ENCODE assay signal across 31 mouse cellular contexts in the genomic region with DNA sequence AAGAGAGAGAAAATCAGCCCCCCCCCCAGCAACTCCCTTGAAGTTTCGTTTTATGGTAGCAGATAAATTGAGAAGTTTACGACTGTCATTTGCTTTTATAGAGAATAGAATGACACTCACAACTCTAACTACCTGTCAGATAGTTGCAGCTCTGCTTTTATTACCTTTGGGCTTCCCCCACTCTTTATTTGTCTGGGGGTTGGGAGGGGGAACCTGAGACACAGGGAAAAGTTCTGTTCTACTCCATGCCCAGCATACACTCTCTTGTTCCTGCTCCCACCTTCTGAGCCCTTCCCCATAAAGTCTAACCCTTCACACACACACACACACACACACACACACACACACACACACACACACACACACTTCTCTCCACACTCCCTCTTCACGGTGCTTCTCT. TPM values are rescaled to one million over a fixed set of nuclear protein-coding genes. Genes with fewer than 3 reads are reported as not detected.
DNase-seq lines count a peak whose midpoint lies in the region; ATAC-seq and TF ChIP-seq lines count a peak whose summit lies in the region.
"Had no signal": no experiment of that assay in that cellular context is flagged by ENCODE, and none has a peak within 500 bp of the region (broad histone marks: within the 10 kb centered on the region; RNA-seq: fewer than 3 reads in every experiment).

No protein-coding gene starts in this region.

- no peak for TF ChIP-seq CTCF in kidney, postnatal 0 days (IDR thresholded peaks at IDR 0.05; ENCODE audit: low read depth)
- no peak for TF ChIP-seq CTCF in kidney, adult 2 months (conservative IDR thresholded peaks at IDR 0.05; ENCODE audit: insufficient read depth, insufficient read length, low read depth, low read length)

- TF ChIP-seq POLR2A in kidney, adult 2 months (IDR thresholded peaks at IDR 0.05; ENCODE audit: low read depth, low read length) = no peak

- no peaks in the 10 kb centered on the region for H3K36me3 ChIP-seq in kidney, postnatal 0 days (ENCODE audit: insufficient read depth, low read length)
- H3K36me3 ChIP-seq in kidney, adult 2 months (ENCODE audit: control insufficient read depth, insufficient read depth, low read length) = no peaks in the 10 kb centered on the region
- no peaks in the 10 kb centered on the region for H3K36me3 ChIP-seq in intestine, embryonic 14.5 days (ENCODE audit: control insufficient read depth, insufficient read depth, low read length)
- H3K36me3 ChIP-seq in neural tube, embryonic 13.5 days = no peaks in the 10 kb centered on the region
- H3K36me3 ChIP-seq in heart, embryonic 12.5 days = no peaks in the 10 kb centered on the region
- H3K36me3 ChIP-seq: heart, embryonic 10.5 days; hindbrain, embryonic 12.5 days had no signal

- ATAC-seq in kidney, postnatal 0 days (replicated peaks; ENCODE audit: low FRiP score, low read depth) = no peak
- ATAC-seq in intestine, embryonic 14.5 days (replicated peaks; ENCODE audit: low FRiP score, low TSS enrichment, low read depth) = no peak
- no peak for ATAC-seq in neural tube, embryonic 13.5 days (ENCODE audit: low read depth)
- no peak for ATAC-seq in heart, embryonic 12.5 days (ENCODE audit: insufficient number of reproducible peaks, low FRiP score)
- ATAC-seq: activated CD4-positive, CD25-positive, alpha-beta regulatory T cell, adult 4 months; CD4-positive, CD25-positive, alpha-beta regulatory T cell, adult 4 months; forebrain, embryonic 14.5 days; hindbrain, postnatal 0 days had no signal

- H3K27me3 ChIP-seq in kidney, postnatal 0 days (ENCODE audit: insufficient read depth, low read length) = 0 out of 2 replicates have a peak, but pooled peaks cover 3% of the 10 kb centered on the region
- H3K27me3 ChIP-seq in kidney, adult 2 months (replicated peaks; ENCODE audit: control insufficient read depth, insufficient read depth, low read length) = no peaks in the 10 kb centered on the region
- peaks cover 95% of the 10 kb centered on the region for H3K27me3 ChIP-seq in intestine, embryonic 14.5 days (replicated peaks; ENCODE audit: control insufficient read depth, insufficient read depth, low read length)
- no peaks in the 10 kb centered on the region for H3K27me3 ChIP-seq in neural tube, embryonic 13.5 days
- H3K27me3 ChIP-seq in heart, embryonic 12.5 days (replicated peaks) = peaks cover 92% of the 10 kb centered on the region

- peaks cover 10% of the 10 kb centered on the region; the same call in 1 of the 2 replicates for H3K4me1 ChIP-seq in kidney, postnatal 0 days (replicated peaks; ENCODE audit: insufficient read depth, low read length)
- H3K4me1 ChIP-seq in kidney, adult 2 months (ENCODE audit: control insufficient read depth, insufficient read depth, low read length) = no peaks in the 10 kb centered on the region
- no peaks in the 10 kb centered on the region; the same call in 1 of the 2 replicates for H3K4me1 ChIP-seq in intestine, embryonic 14.5 days (replicated peaks; ENCODE audit: control insufficient read depth, insufficient read depth, low read length)
- H3K4me1 ChIP-seq in neural tube, embryonic 13.5 days (replicated peaks) = peaks cover 88% of the 10 kb centered on the region
- peaks cover 7% of the 10 kb centered on the region; the same call in 1 of the 2 replicates for H3K4me1 ChIP-seq in heart, embryonic 12.5 days (replicated peaks)

- DNase-seq in kidney, postnatal 0 days (ENCODE audit: low spot score) = peak; percentile 84
- DNase-seq in kidney, adult 2 months = no peak
- DNase-seq in intestine, embryonic 14.5 days (ENCODE audit: low spot score) = no peak
- DNase-seq in layer of hippocampus, adult 9-10 months (ENCODE audit: low spot score) = no peak
- DNase-seq in Muller cell, postnatal 12 days (ENCODE audit: inconsistent ontology term) = no peak
- DNase-seq: cerebellum, adult 11 months; cerebellum, adult 9-10 months; cerebellum, postnatal 36 days; gastrocnemius, postnatal 25 days; heart, postnatal 36 days; kidney, postnatal 10 days; layer of hippocampus, adult 9-11 months; liver; lung, adult 2 months; lung, postnatal 10 days; midbrain, embryonic 14.5 days; right cerebral cortex, postnatal 25 days; thymus, adult 2 months; thymus, postnatal 36 days had no signal

- 0 out of 2 replicates have a peak overlapping the region, but pooled peaks have one; percentile 67 for H3K27ac ChIP-seq in kidney, postnatal 0 days
- no peak overlapping the region; the same call in 1 of the 2 replicates for H3K27ac ChIP-seq in kidney, adult 2 months (ENCODE audit: insufficient read depth, low read depth, low read length)
- no peak overlapping the region for H3K27ac ChIP-seq in intestine, embryonic 14.5 days (ENCODE audit: low read depth)
- peak overlapping the region; percentile 99 for H3K27ac ChIP-seq in neural tube, embryonic 13.5 days (replicated peaks)
- no peak overlapping the region for H3K27ac ChIP-seq in heart, embryonic 12.5 days (ENCODE audit: poor library complexity, severe bottlenecking)
- H3K27ac ChIP-seq: heart, embryonic 10.5 days; hindbrain, embryonic 12.5 days; hindbrain, postnatal 0 days; liver, embryonic 14.5 days; macrophage had no signal

- no peaks in the 10 kb centered on the region for H3K9me3 ChIP-seq in kidney, postnatal 0 days (replicated peaks; ENCODE audit: low read length)
- no peaks in the 10 kb centered on the region for H3K9me3 ChIP-seq in intestine, embryonic 14.5 days (ENCODE audit: control insufficient read depth, low read length)
- no peaks in the 10 kb centered on the region for H3K9me3 ChIP-seq in neural tube, embryonic 13.5 days
- H3K9me3 ChIP-seq in heart, embryonic 12.5 days (replicated peaks) = no peaks in the 10 kb centered on the region
- H3K9me3 ChIP-seq: heart, embryonic 10.5 days; hindbrain, embryonic 12.5 days had no signal

- H3K4me2 ChIP-seq in kidney, postnatal 0 days (ENCODE audit: low read length) = peak overlapping the region; percentile 91
- H3K4me2 ChIP-seq in intestine, embryonic 14.5 days (ENCODE audit: low read length) = peak overlapping the region; percentile 52
- peak overlapping the region; percentile 91 for H3K4me2 ChIP-seq in neural tube, embryonic 13.5 days
- no peak overlapping the region for H3K4me2 ChIP-seq in heart, embryonic 12.5 days
- H3K4me2 ChIP-seq: hindbrain, embryonic 12.5 days had no signal

- H3K4me3 ChIP-seq in kidney, postnatal 0 days (replicated peaks; ENCODE audit: low read depth, low read length) = peak overlapping the region; percentile 52
- no peak overlapping the region for H3K4me3 ChIP-seq in kidney, adult 2 months (ENCODE audit: insufficient read depth, low read depth, low read length)
- peak overlapping the region; percentile 42 for H3K4me3 ChIP-seq in intestine, embryonic 14.5 days (ENCODE audit: low read depth, low read length)
- H3K4me3 ChIP-seq in neural tube, embryonic 13.5 days = peak overlapping the region; percentile 60
- H3K4me3 ChIP-seq in heart, embryonic 12.5 days = no peak overlapping the region
- H3K4me3 ChIP-seq: heart, embryonic 10.5 days; hindbrain, embryonic 12.5 days had no signal

- 17% methylated on average over 3 of the region's 3 CpGs for WGBS in kidney, postnatal 0 days
- WGBS in kidney, adult 2 months = 41% methylated on average over 3 of the region's 3 CpGs
- WGBS in intestine, embryonic 14.5 days = 13% methylated on average over 3 of the region's 3 CpGs
- 6% methylated on average over 3 of the region's 3 CpGs for WGBS in neural tube, embryonic 13.5 days
- WGBS in heart, embryonic 12.5 days = 0% methylated on average over 3 of the region's 3 CpGs

- no peak overlapping the region; the same call in 1 of the 2 replicates for H3K9ac ChIP-seq in kidney, postnatal 0 days (ENCODE audit: low read depth, low read length)
- 0 out of 2 replicates have a peak overlapping the region, but pooled peaks have one; percentile 58 for H3K9ac ChIP-seq in intestine, embryonic 14.5 days (ENCODE audit: low read length)
- peak overlapping the region; percentile 100 for H3K9ac ChIP-seq in neural tube, embryonic 13.5 days
- no peak overlapping the region for H3K9ac ChIP-seq in heart, embryonic 12.5 days
- H3K9ac ChIP-seq: hindbrain, embryonic 12.5 days; liver, embryonic 14.5 days had no signal

RNA-seq across cellular contexts. Expression of gene Hoxc8, which starts 2.5 kb away (rescaled TPM):
- 5.8 TPM in 2 replicates for polyA plus RNA-seq in kidney, postnatal 0 days (2015; fragmentation: Nextera tagmentation; extraction: Ambion mirVana)
- 3.4 and 4.0 TPM in 2 replicates for polyA plus RNA-seq in kidney, adult 2 months (2012; rRNA removed)
- 9.5 and 11.9 TPM in 2 replicates for polyA plus RNA-seq in intestine, embryonic 14.5 days (2014; fragmentation: Nextera tagmentation; extraction: Ambion mirVana)
- polyA plus RNA-seq in neural tube, embryonic 13.5 days (2015; fragmentation: Nextera tagmentation; extraction: Ambion mirVana) = 75.8 and 85.5 TPM in 2 replicates
- polyA plus RNA-seq in heart, embryonic 12.5 days (2016; fragmentation: Nextera tagmentation; extraction: Ambion mirVana) = 0.11 TPM in 1 of 2 replicates, not detected in the other
- polyA plus RNA-seq: embryonic facial prominence, embryonic 11.5 days; forebrain, embryonic 14.5 days; heart, embryonic 16.5 days; hindbrain, embryonic 12.5 days; hindbrain, postnatal 0 days; lung, adult 2 months; macrophage; midbrain, embryonic 14.5 days had no signal

RNA-seq across cellular contexts. Expression of gene Hoxc6, which starts 5.2 kb away (rescaled TPM):
- polyA plus RNA-seq in kidney, postnatal 0 days (2015; fragmentation: Nextera tagmentation; extraction: Ambion mirVana) = 7.8 and 9.3 TPM in 2 replicates
- 24.7 and 25.4 TPM in 2 replicates for polyA plus RNA-seq in kidney, adult 2 months (2012; rRNA removed)
- polyA plus RNA-seq in intestine, embryonic 14.5 days (2014; fragmentation: Nextera tagmentation; extraction: Ambion mirVana) = 6.1 and 9.6 TPM in 2 replicates
- polyA plus RNA-seq in neural tube, embryonic 13.5 days (2015; fragmentation: Nextera tagmentation; extraction: Ambion mirVana) = 46.8 and 51.1 TPM in 2 replicates
- polyA plus RNA-seq in heart, embryonic 12.5 days (2016; fragmentation: Nextera tagmentation; extraction: Ambion mirVana) = 0.18 and 0.82 TPM in 2 replicates
- polyA plus RNA-seq: activated CD4-positive, CD25-positive, alpha-beta regulatory T cell, adult 4 months; CD4-positive, CD25-positive, alpha-beta regulatory T cell, adult 4 months; forebrain, embryonic 14.5 days; macrophage; midbrain, embryonic 14.5 days had no signal

RNA-seq across cellular contexts. Expression of gene Hoxc9, which starts 16.6 kb away (rescaled TPM):
- polyA plus RNA-seq in kidney, postnatal 0 days (2015; fragmentation: Nextera tagmentation; extraction: Ambion mirVana) = 11.0 and 12.4 TPM in 2 replicates
- 5.5 and 7.3 TPM in 2 replicates for polyA plus RNA-seq in kidney, adult 2 months (2012; rRNA removed)
- polyA plus RNA-seq in intestine, embryonic 14.5 days (2014; fragmentation: Nextera tagmentation; extraction: Ambion mirVana) = 1.7 and 1.9 TPM in 2 replicates
- polyA plus RNA-seq in neural tube, embryonic 13.5 days (2015; fragmentation: Nextera tagmentation; extraction: Ambion mirVana) = 40.9 and 43.4 TPM in 2 replicates
- not detected in 2 replicates for polyA plus RNA-seq in heart, embryonic 12.5 days (2016; fragmentation: Nextera tagmentation; extraction: Ambion mirVana)
- polyA plus RNA-seq: activated CD4-positive, CD25-positive, alpha-beta regulatory T cell, adult 4 months; CD4-positive, CD25-positive, alpha-beta regulatory T cell, adult 4 months; embryonic facial prominence, embryonic 11.5 days; forebrain, embryonic 14.5 days; heart, embryonic 16.5 days; hindbrain, embryonic 12.5 days; hindbrain, postnatal 0 days; lung, adult 2 months; macrophage; midbrain, embryonic 14.5 days had no signal

RNA-seq across cellular contexts. Expression of gene Hoxc5, which starts 25.6 kb away (rescaled TPM):
- polyA plus RNA-seq in kidney, postnatal 0 days (2015; fragmentation: Nextera tagmentation; extraction: Ambion mirVana) = 2.7 and 3.9 TPM in 2 replicates
- polyA plus RNA-seq in kidney, adult 2 months (2012; rRNA removed) = 4.0 and 4.1 TPM in 2 replicates
- 12.2 and 14.1 TPM in 2 replicates for polyA plus RNA-seq in intestine, embryonic 14.5 days (2014; fragmentation: Nextera tagmentation; extraction: Ambion mirVana)
- 18.8 and 32.2 TPM in 2 replicates for polyA plus RNA-seq in neural tube, embryonic 13.5 days (2015; fragmentation: Nextera tagmentation; extraction: Ambion mirVana)
- 0.38 and 0.39 TPM in 2 replicates for polyA plus RNA-seq in heart, embryonic 12.5 days (2016; fragmentation: Nextera tagmentation; extraction: Ambion mirVana)
- polyA plus RNA-seq: activated CD4-positive, CD25-positive, alpha-beta regulatory T cell, adult 4 months; CD4-positive, CD25-positive, alpha-beta regulatory T cell, adult 4 months; forebrain, embryonic 14.5 days; macrophage had no signal

RNA-seq across cellular contexts. Expression of gene Hoxc4, which starts 25.9 kb away (rescaled TPM):
- polyA plus RNA-seq in kidney, postnatal 0 days (2015; fragmentation: Nextera tagmentation; extraction: Ambion mirVana) = 5.9 and 7.0 TPM in 2 replicates
- 2.5 and 2.7 TPM in 2 replicates for polyA plus RNA-seq in kidney, adult 2 months (2012; rRNA removed)
- polyA plus RNA-seq in intestine, embryonic 14.5 days (2014; fragmentation: Nextera tagmentation; extraction: Ambion mirVana) = 14.6 and 15.6 TPM in 2 replicates
- 40.2 and 49.9 TPM in 2 replicates for polyA plus RNA-seq in neural tube, embryonic 13.5 days (2015; fragmentation: Nextera tagmentation; extraction: Ambion mirVana)
- 0.57 and 0.76 TPM in 2 replicates for polyA plus RNA-seq in heart, embryonic 12.5 days (2016; fragmentation: Nextera tagmentation; extraction: Ambion mirVana)
- polyA plus RNA-seq: activated CD4-positive, CD25-positive, alpha-beta regulatory T cell, adult 4 months; CD4-positive, CD25-positive, alpha-beta regulatory T cell, adult 4 months; forebrain, embryonic 14.5 days; macrophage; midbrain, embryonic 14.5 days had no signal

Comparison
In these comparisons a context has a peak if more than half of its experiments do, and no peak if none do; other contexts are left out.
1. H3K27ac ChIP-seq: peak in kidney, postnatal 0 days (single experiment) and neural tube, embryonic 13.5 days (single experiment); none in kidney, adult 2 months (single experiment), intestine, embryonic 14.5 days (single experiment) and heart, embryonic 12.5 days (single experiment).
2. H3K4me3 ChIP-seq: peak in kidney, postnatal 0 days (single experiment), intestine, embryonic 14.5 days (single experiment) and neural tube, embryonic 13.5 days (single experiment); none in kidney, adult 2 months (single experiment) and heart, embryonic 12.5 days (single experiment).
3. H3K9ac ChIP-seq: peak in intestine, embryonic 14.5 days (single experiment) and neural tube, embryonic 13.5 days (single experiment); none in kidney, postnatal 0 days (single experiment) and heart, embryonic 12.5 days (single experiment).